Mouse (Mus musculus): ENCODE results near the gene Serpinb3c. TPM values are rescaled to one million over a fixed set of nuclear protein-coding genes. Genes with fewer than 3 reads are reported as not detected.
"Not testable (repeated sequence)": the region's sequence is repeated elsewhere in the genome, so short reads cannot be mapped to it uniquely, and the experiment has no call there.

Gene Serpinb3c
- not detected in 2 replicates for polyA plus RNA-seq (2012; rRNA removed)

- not testable (repeated sequence) for H3K27ac ChIP-seq (ENCODE audit: insufficient read depth, low read length); H3K4me3 ChIP-seq (ENCODE audit: insufficient read depth, low read length); H3K4me1 ChIP-seq (ENCODE audit: control insufficient read depth, insufficient read depth, low read length)
Observed at GRCm38 (mm10) chr1:107278261-107278660, at the start of gene Serpinb3c, which contains the start of gene Serpinb3b. TSS of gene Serpinb3c (minus strand) at chr1:107278371. TSS of gene Serpinb3b (minus strand) at chr1:107278361.

DNA sequence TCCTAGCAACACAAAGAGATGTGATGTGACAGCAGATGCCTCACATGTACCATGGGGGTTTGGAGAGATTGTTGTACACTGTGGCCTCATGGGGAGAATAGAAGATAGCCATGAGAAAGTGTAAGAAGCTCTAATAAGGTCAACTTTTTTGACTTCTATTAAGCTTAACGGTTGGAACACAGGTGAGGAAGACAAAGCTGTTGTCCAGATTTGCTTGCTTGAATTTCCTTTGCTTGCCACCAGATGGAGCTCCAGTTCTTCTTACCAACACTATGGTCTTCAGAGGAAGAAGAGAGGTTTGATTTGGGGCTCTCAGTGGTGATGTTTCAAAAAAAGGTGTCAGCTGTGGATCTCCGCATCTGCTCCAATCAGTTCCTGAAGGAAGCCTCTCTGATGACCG is 35.0 kb downstream of the Serpinb3c start:
- not testable (repeated sequence) for H3K4me1 ChIP-seq (ENCODE audit: control insufficient read depth, insufficient read depth, low read length); H3K27ac ChIP-seq (ENCODE audit: insufficient read depth, low read length); H3K4me3 ChIP-seq (ENCODE audit: insufficient read depth, low read length)
- peak; percentile 44 for TF ChIP-seq CTCF (IDR thresholded peaks at IDR 0.05; ENCODE audit: extremely low read depth, insufficient read depth, low read length)

Other genes with a start within 250 kb of the Serpinb3c start
- not detected in 2 replicates for gene Serpinb3a, start 226.1 kb downstream of the Serpinb3c start, polyA plus RNA-seq (2012; rRNA removed)
- not detected in 2 replicates for gene Serpinb3d, start 194.9 kb downstream of the Serpinb3c start, polyA plus RNA-seq (2012; rRNA removed)
- not detected in 2 replicates for gene Serpinb3b, start within 50 bp of the Serpinb3c start, polyA plus RNA-seq (2012; rRNA removed)
- 0.04 TPM in 1 of 2 replicates, not detected in the other for gene Serpinb11, start 82.8 kb upstream of the Serpinb3c start, polyA plus RNA-seq (2012; rRNA removed)
- gene Serpinb7, start 121.3 kb upstream of the Serpinb3c start, polyA plus RNA-seq (2012; rRNA removed) = not detected in 2 replicates
- not detected in 2 replicates for gene Serpinb2, start 233.1 kb upstream of the Serpinb3c start, polyA plus RNA-seq (2012; rRNA removed)